Mouse (Mus musculus): ENCODE measurements around the gene Btnl2.

DNA sequence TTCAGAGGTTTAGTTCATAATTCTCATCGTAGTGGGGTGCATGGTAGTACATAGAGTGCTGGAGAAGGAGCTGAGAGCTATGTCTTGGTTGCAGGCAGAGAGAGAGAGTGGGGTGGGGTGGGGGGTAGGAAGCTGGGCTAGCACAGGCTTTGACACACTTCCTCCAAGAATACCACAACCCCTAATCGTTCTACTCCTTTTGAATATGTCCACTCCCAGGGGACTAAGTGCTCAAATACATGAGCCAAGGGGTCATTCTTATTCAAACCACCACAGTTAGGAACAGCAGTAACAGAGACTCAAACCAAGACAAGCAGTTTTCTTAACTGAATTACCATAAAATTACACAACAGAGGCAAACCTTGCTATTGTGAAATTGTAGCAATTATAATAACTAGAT is 32.0 kb downstream of the Btnl2 start:
- TF ChIP-seq GATA1 (IDR thresholded peaks at IDR 0.05; ENCODE audit: low read length), result no peak
- no peak for TF ChIP-seq TAL1 (IDR thresholded peaks at IDR 0.05; ENCODE audit: low read length)

Measured in erythroblast, embryonic 14.5 days (primary cell).